Mouse (Mus musculus) midbrain, embryonic 10.5 days (tissue): Measurements from ENCODE around the gene Adora2b. TPM values are rescaled to one million over a fixed set of nuclear protein-coding genes. Genes with fewer than 3 reads are reported as not detected.
A peak's percentile ranks its signal among the peaks of the same experiment; 100 is the strongest.

Source experiments
- DNase-seq: peaks from one replicate; pipeline ENCODE4 v3.0.0-alpha.2; 2017; ENCODE audit warnings: low spot score
- H3K27ac ChIP-seq: fragments of 300-500 bp; sonication (generic); replicated peaks from 2 replicates; pipeline ENCODE4 v1.5.1; 2016; ENCODE audit warnings: mild to moderate bottlenecking
- H3K27me3 ChIP-seq: fragments of 300-500 bp; sonication (generic); 2 replicates; pipeline ENCODE4 v1.6.1; 2016; ENCODE audit warnings: low read depth, mild to moderate bottlenecking; ENCODE audit not compliant: poor library complexity, severe bottlenecking
- H3K36me3 ChIP-seq: fragments of 300-500 bp; sonication (generic); 2 replicates; pipeline ENCODE4 v1.6.1; 2016; ENCODE audit warnings: mild to moderate bottlenecking, moderate library complexity
- H3K4me1 ChIP-seq: fragments of 300-500 bp; sonication (generic); 2 replicates; pipeline ENCODE4 v1.6.1; 2016
- H3K4me3 ChIP-seq: fragments of 300-500 bp; sonication (generic); 2 replicates; pipeline ENCODE4 v1.5.1; 2016; ENCODE audit warnings: mild to moderate bottlenecking, moderate library complexity
- H3K9me3 ChIP-seq: fragments of 300-500 bp; sonication (generic); replicated peaks from 2 replicates; pipeline ENCODE4 v1.6.1; 2016; ENCODE audit warnings: mild to moderate bottlenecking
- WGBS: fragments of 180-500 bp; shearing (Covaris S2); methylation state at CpG from one replicate; pipeline ENCODE4 v1.1.7; 2016; 5-methylcytosine and 5-hydroxymethylcytosine counted together
- polyA plus RNA-seq: library from polyadenylated mRNA; unstranded; fragments of >200 nt; fragmentation: Nextera tagmentation; extraction: Ambion mirVana; gene quantifications from 2 replicates; pipeline ENCODE4 v1.2.1, GENCODE M21; 2016

Adora2b gene
- polyA plus RNA-seq, 1 experiment from 2014 or later = 3.9 TPM

DNA sequence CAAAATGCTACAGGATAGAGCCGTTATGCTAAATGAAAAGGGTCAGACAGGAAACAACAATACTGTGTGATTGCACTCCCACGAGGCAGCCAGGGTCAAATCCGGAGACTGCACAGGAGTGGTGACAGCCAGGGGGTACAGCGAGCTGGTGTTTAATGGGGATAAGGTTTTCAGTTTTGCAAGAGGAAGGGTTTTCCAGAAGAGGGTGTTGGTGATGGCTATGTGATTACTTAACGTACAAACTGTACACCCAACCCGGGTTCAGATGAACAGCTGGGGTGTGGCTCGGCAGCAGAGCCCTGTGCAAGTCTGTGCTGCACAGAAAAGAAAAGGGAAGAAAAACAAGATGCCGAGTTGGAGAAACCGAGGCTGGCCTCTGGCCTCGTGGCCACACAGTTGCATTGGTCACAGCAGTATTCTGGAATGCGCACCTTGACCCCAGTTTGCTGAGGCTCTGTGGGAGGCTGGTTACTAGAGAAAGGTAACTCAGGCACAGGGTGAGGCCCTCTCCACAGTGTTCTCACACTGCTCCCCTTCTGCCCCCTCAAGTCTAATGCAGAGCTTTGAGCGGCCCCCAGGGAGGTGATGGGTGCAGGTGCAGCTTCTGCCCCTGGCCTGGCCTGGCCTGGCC is 8.0 kb upstream of the Adora2b start:
- no peaks in the 10 kb centered on the region for H3K27me3 ChIP-seq
- no peak for DNase-seq
- H3K27ac ChIP-seq = no peak overlapping the region
- H3K4me3 ChIP-seq = no peak overlapping the region
- peaks cover 5% of the 10 kb centered on the region for H3K9me3 ChIP-seq
- no peaks in the 10 kb centered on the region for H3K4me1 ChIP-seq
- H3K36me3 ChIP-seq = no peaks in the 10 kb centered on the region
- 84% methylated on average over 12 of the region's 12 CpGs for WGBS

DNA sequence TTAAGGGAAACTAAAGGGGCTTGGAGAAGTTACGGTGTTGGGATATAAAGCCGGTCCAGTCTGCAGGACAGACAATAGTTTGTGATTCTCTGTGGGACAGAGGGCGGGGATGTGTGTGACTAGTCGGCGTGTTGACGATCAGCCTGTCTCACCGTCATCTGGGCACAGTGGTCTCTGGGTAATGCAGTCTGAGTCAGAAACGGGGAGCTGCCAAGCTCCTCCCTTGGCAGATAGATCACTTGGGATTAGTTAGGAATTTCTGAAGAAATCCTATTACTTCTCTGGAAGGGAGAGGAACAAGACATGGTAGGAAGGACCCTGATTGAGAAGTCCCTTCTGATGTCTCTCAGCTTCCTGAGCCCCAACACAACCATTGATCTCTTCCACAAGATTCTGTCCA is 4.9 kb upstream of the Adora2b start:
- Histone ChIP-seq H3K9me3 (peaks cover 8% of the 10 kb centered on the region), H3K4me3 (no peak overlapping the region), H3K4me1 (peaks cover 6% of the 10 kb centered on the region), H3K27ac (no peak overlapping the region), H3K27me3 (peaks cover 19% of the 10 kb centered on the region), H3K36me3 (no peaks in the 10 kb centered on the region)
- 94% methylated on average over 8 of the region's 8 CpGs for WGBS
- no peak for DNase-seq

DNA sequence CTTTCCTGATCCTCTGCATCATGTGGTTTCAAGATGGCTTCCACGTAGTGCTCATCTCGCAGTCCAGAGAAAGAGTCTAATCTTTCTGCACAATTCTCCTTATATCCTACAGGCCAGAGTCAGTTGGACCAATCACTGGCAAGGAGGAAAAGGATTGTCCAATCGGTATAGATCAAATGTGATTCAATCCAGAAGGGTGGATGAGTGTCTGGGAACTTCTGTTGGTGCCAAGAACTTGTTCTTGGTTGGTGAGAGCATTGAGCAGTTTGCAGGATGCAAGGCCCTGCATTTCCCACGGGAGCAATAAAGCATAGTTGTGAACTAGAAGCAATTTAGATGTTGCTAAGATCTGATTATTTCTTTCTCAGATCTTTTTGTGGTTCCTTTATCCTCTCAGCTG is 4.3 kb upstream of the Adora2b start:
- WGBS = 92% methylated on average over 4 of the region's 4 CpGs
- no peak for DNase-seq
- Histone ChIP-seq H3K27ac (no peak overlapping the region), H3K4me3 (no peak overlapping the region), H3K9me3 (peaks cover 8% of the 10 kb centered on the region), H3K27me3 (peaks cover 25% of the 10 kb centered on the region), H3K4me1 (peaks cover 12% of the 10 kb centered on the region), H3K36me3 (no peaks in the 10 kb centered on the region)

GRCm38 (mm10) chr11:62247759-62248400 is 904 bp upstream of the Adora2b start:
- H3K9me3 ChIP-seq = peaks cover 8% of the 10 kb centered on the region
- peak overlapping the region; percentile 62; the same call in 1 of the 2 replicates for H3K27ac ChIP-seq
- peaks cover 59% of the 10 kb centered on the region for H3K27me3 ChIP-seq
- H3K36me3 ChIP-seq = no peaks in the 10 kb centered on the region
- no peak for DNase-seq
- WGBS = 38% methylated on average over 18 of the region's 18 CpGs
- peak overlapping the region; percentile 65 for H3K4me3 ChIP-seq
- H3K4me1 ChIP-seq = peaks cover 22% of the 10 kb centered on the region

- Histone ChIP-seq H3K9me3 (peaks cover 8% of the 10 kb centered on the region), H3K4me3 (peak overlapping the region; percentile 65), H3K36me3 (no peaks in the 10 kb centered on the region), H3K4me1 (peaks cover 22% of the 10 kb centered on the region), H3K27me3 (peaks cover 62% of the 10 kb centered on the region), H3K27ac (peak overlapping the region; percentile 62)
- WGBS = 4% methylated on average over 35 of the region's 35 CpGs
- DNase-seq = no peak
Observed at GRCm38 (mm10) chr11:62249266-62250037, 668 bp downstream of the Adora2b start.

GRCm38 (mm10) chr11:62251047-62251446 is 2.3 kb downstream of the Adora2b start:
- H3K4me1 ChIP-seq = peaks cover 22% of the 10 kb centered on the region
- H3K27me3 ChIP-seq = peaks cover 62% of the 10 kb centered on the region
- no peaks in the 10 kb centered on the region for H3K36me3 ChIP-seq
- 76% methylated on average over 11 of the region's 11 CpGs for WGBS
- no peaks in the 10 kb centered on the region; the same call in 1 of the 2 replicates for H3K9me3 ChIP-seq
- DNase-seq = no peak
- H3K27ac ChIP-seq = 0 out of 2 replicates have a peak overlapping the region, but pooled peaks have one; percentile 1
- no peak overlapping the region for H3K4me3 ChIP-seq

GRCm38 (mm10) chr11:62253380-62253779 is 4.6 kb downstream of the Adora2b start:
- no peak for DNase-seq
- H3K9me3 ChIP-seq = no peaks in the 10 kb centered on the region
- no peak overlapping the region for H3K4me3 ChIP-seq
- peaks cover 44% of the 10 kb centered on the region for H3K27me3 ChIP-seq
- WGBS = 80% methylated on average over 5 of the region's 5 CpGs
- H3K27ac ChIP-seq = no peak overlapping the region
- H3K4me1 ChIP-seq = peaks cover 21% of the 10 kb centered on the region
- no peaks in the 10 kb centered on the region for H3K36me3 ChIP-seq

GRCm38 (mm10) chr11:62259214-62259613 is 10.4 kb downstream of the Adora2b start:
- 0 out of 2 replicates have a peak overlapping the region, but pooled peaks have one; percentile 34 for H3K27ac ChIP-seq
- no peaks in the 10 kb centered on the region for H3K9me3 ChIP-seq
- 62% methylated on average over 5 of the region's 5 CpGs for WGBS

DNA sequence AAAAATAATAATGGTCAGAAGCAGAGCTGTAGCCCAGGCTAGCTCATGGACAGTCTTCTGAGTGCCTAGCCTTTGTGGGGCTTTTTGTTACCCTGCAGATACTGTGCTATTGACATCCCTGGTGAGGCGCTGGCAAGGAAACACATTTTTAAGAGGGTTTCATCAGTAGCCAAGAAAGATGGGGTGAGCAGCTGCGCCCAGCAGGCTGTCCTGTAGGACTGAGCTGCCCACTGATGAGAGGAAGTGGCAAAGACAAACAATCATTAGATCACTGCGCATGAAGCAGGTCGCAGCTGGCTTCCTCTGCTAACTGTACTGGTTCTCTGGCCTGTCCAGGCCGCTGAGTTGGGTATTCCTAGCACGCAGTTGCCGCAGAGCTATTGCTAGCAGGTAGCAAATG is 14.8 kb downstream of the Adora2b start:
- Histone ChIP-seq H3K9me3 (no peaks in the 10 kb centered on the region), H3K36me3 (no peaks in the 10 kb centered on the region), H3K4me3 (no peak overlapping the region), H3K27ac (no peak overlapping the region), H3K4me1 (peaks cover 64% of the 10 kb centered on the region), H3K27me3 (peaks cover 39% of the 10 kb centered on the region; the same call in 1 of the 2 replicates)
- no peak for DNase-seq
- 85% methylated on average over 7 of the region's 7 CpGs for WGBS

More at GRCm38 (mm10) chr11:62259214-62259613, 10.4 kb downstream of the Adora2b start:
- H3K4me3 ChIP-seq = no peak overlapping the region
- DNase-seq = no peak
- peaks cover 10% of the 10 kb centered on the region; the same call in 1 of the 2 replicates for H3K27me3 ChIP-seq
- H3K36me3 ChIP-seq = no peaks in the 10 kb centered on the region
- H3K4me1 ChIP-seq = peaks cover 39% of the 10 kb centered on the region

DNA sequence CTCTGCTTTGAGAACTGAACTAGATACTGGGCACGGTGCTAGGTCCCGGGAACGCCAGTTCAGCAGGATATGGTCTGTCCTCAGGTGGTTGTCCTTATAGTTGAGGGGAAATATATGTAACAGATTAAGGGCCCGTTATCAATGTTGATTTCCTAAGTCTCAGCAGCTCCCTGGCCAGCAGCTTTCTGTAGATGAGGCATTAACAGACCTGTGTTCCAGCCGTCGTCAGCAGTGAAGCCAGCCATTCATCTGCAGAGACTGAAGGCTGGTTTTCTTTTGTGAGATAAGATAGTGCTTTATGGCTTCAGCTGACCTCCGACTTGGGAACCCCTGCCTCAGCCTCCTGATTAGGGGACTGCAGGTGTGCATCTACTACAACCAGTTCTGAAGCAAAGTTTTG is 15.2 kb downstream of the Adora2b start:
- peaks cover 39% of the 10 kb centered on the region; the same call in 1 of the 2 replicates for H3K27me3 ChIP-seq
- no peak for DNase-seq
- H3K36me3 ChIP-seq = no peaks in the 10 kb centered on the region
- H3K27ac ChIP-seq = no peak overlapping the region
- peaks cover 62% of the 10 kb centered on the region for H3K4me1 ChIP-seq
- WGBS = 74% methylated on average over 7 of the region's 7 CpGs
- no peaks in the 10 kb centered on the region for H3K9me3 ChIP-seq
- H3K4me3 ChIP-seq = no peak overlapping the region

DNA sequence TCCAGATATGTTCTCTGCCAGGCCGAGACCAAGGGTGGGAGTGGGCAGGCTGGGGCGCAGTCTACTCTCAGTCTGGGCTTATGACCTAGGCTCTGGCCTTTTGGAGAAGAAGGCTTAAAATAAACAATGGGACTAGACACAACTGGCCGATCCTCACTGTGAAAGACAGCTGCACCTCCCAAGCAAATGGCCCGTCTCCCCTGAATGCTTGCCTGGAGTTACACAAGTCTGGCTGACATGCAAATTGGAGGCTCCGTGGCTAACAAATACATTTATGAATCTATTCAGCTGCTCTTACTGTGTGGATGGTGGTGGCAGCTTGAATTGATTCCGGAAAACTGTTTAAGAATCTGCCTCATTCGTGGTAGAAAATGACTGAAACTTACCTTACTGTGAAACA is 16.9 kb downstream of the Adora2b start:
- H3K27ac ChIP-seq = no peak overlapping the region; the same call in 1 of the 2 replicates
- H3K4me3 ChIP-seq = no peak overlapping the region
- H3K27me3 ChIP-seq = peaks cover 34% of the 10 kb centered on the region; the same call in 1 of the 2 replicates
- DNase-seq = no peak
- H3K4me1 ChIP-seq = peaks cover 55% of the 10 kb centered on the region
- H3K9me3 ChIP-seq = no peaks in the 10 kb centered on the region
- WGBS = 65% methylated on average over 7 of the region's 7 CpGs
- H3K36me3 ChIP-seq = no peaks in the 10 kb centered on the region

GRCm38 (mm10) chr11:62266466-62267214 is 17.9 kb downstream of the Adora2b start:
- Histone ChIP-seq H3K4me3 (no peak overlapping the region), H3K27me3 (peaks cover 34% of the 10 kb centered on the region; the same call in 1 of the 2 replicates), H3K27ac (peak overlapping the region; percentile 49; the same call in 1 of the 2 replicates), H3K4me1 (peaks cover 51% of the 10 kb centered on the region), H3K9me3 (no peaks in the 10 kb centered on the region), H3K36me3 (no peaks in the 10 kb centered on the region)
- WGBS = 51% methylated on average over 17 of the region's 17 CpGs
- peak; percentile 35 for DNase-seq
